Mouse (Mus musculus) small intestine, adult 10 weeks (tissue): ENCODE measurements around the gene Tmem50b. TPM values are rescaled to one million over a fixed set of nuclear protein-coding genes. Genes with fewer than 3 reads are reported as not detected.

Source experiments
- polyA plus RNA-seq: library from polyadenylated mRNA; stranded (reverse); fragments of 350-450 nt; fragmentation: Illumina TruSeq; extraction: RNeasy Lipid Tissue Mini Kit (QIAGEN cat#74804); gene quantifications from one replicate; pipeline ENCODE4 v1.2.3, GENCODE M21; 2014; ENCODE audit warnings: low replicate concordance

Gene Tmem50b
- polyA plus RNA-seq, result 83.0 TPM

DNA sequence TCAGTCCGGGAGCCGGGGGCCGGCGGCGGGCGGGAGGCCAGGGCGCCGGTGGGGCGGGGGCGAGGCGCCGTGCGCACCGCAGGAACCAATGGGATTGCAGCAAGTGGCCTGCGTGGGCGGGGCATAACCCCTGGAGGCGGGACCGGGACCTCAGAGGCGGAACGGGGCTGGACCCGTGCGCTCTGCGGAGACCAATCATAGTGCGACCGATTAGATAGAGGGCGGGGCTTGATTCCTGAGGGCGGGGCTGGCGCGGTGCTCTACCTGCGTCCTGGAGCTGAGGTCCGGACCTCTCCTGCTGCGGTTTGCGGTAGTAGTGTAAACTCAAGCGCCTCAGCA lies at the start of gene Tmem50b:
TSS of gene Tmem50b (minus strand) at position 129 of the 339 bp plus-strand sequence.

DNA sequence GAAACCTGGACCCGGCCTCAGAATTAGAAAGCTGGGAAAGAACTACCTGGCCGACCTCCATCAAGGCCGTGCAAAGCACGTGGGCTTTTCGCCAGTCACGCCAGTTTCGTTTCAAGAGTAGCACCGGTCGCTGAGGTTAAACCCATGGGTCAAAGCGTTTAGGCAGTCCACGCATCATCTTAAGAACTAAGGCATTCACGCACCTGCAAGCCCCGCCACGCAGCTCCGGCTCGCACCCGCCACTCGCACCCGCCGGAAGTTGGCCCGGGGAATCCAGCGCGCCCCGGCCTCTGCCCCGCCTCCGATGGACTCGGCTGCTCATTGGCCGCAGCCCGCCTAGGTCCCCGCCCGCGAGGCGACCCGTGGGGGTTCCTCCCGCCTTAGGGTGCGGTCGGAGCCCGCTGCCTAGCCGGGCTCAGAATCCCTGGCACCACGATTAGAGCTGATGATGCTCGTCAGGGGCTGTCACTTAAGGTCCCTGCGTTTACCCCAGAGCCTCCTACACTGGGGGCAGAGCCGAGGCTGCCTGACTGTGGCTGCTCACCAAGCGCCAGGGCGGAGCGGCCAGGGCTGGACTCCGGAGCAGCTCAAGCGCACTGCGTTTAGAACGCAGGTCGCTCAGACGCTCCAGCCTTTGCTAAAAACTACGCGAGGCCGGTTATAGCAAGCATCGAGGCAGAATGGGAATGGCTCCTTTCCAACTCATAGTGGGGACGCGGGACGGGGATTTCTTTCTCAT lies 49.2 kb upstream of the Tmem50b start, which contains the start of gene Gart:
TSS of gene Gart (minus strand) at position 272 of the 739 bp plus-strand sequence.

DNA sequence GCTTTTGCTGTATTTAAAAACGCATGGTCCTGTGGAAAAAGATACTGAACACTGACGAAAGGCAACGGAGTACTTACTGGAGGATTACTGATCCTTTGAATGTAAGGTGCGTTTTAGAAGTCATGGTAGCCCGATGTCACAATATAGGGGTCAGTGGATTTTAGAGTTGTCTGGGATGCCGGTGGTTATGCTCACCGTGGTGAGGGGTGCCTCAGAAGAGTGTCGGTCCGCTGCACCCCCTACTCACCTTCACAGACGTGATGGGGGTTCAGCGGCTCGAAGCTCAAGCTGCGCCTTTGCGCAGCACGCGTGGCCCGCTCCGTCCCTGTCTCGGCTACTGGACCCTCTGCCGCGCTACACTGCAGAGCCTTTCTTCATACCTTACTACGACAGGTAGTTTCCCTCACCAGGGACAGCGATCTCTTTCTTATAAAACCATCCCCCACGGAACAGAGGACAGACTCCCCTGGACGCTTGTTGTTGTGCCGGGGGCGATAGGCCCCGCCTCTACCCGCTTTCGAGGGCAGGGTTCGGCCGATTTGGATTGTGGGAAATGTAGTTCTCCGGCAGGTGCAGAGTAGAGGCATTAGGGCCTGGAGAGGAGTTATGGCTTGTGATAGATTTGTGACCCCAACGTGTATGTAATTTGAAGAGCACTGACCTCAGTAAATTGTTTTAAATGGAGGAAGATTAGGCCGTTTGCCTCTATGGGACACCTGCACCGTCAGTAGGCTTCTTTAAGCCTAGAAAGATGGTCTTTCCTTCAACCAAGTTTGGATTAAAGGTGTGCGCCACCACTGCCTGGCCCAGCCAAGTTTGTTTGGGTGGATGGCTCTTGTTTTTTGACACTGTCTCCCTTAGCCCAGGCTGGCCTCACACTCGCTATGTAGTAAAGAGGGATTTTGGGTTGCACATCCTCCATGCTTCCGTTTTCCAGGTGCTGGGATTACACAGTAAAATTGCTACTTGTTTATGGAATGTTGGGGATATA lies 21.2 kb upstream of the Tmem50b start, which contains the start of gene Dnajc28:
TSS of gene Dnajc28 (minus strand) at position 516 of the 991 bp plus-strand sequence.

DNA sequence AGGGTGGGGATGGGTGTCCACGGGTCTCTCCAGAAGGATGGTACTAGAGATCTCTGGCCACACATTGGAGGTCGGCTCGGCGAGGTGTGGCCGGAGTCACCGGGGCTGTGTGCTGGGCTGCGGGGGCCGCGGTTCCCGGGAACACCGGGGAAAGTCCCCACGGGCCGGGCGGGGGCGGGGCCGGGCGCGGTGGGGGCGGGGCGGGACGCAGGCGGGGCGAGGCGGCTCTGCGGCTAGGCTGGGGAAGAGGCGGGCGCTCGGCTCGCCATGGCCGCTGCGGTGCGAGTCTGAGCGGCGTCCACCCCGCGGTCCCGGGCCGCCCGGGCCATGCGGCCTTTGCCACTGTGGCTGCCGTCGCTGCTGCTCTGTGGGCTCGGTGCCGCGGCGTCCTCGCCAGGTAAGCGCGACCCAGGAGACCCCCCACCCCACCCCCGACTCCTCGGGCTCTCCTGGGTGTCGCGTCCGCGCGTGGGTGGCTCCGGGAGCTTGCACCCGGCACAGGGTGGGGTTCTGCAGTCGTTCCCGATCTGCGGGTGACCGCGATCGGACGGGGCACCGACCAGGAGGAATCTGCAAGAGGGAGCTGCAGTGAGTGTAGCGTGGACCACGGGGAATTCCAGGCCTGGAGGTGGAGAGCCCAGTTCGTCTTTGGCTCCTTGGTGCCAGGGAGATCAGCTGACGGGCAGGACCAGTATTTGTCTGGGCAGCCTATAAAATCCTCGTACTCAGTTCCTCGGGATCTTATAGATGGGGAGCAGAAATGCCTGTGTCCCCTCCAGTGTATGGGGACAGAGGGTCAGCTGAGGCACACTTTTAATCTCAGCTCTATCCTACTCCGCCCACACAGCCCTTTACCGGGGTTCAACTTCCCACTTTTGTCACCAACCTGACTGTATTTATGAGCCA lies 50.5 kb downstream of the Tmem50b start, which contains the start of gene Ifngr2:
TSS of gene Ifngr2 (plus strand) at position 237 of the 906 bp plus-strand sequence.

Other genes starting within 250 kb of the Tmem50b start
- 83.9 TPM for gene Ifnar2, start 225.0 kb downstream of the Tmem50b start, polyA plus RNA-seq
- gene Gm21970, start 206.1 kb downstream of the Tmem50b start, polyA plus RNA-seq, result not detected
- 95.2 TPM for gene Il10rb, start 191.6 kb downstream of the Tmem50b start, polyA plus RNA-seq
- gene Ifnar1, start 112.6 kb downstream of the Tmem50b start, polyA plus RNA-seq, result 71.9 TPM
- gene Ifngr2, start 50.7 kb downstream of the Tmem50b start, polyA plus RNA-seq, result 69.8 TPM
- gene Dnajc28, start 21.2 kb upstream of the Tmem50b start, polyA plus RNA-seq, result 10.2 TPM
- 6.5 TPM for gene Gart, start 49.2 kb upstream of the Tmem50b start, polyA plus RNA-seq
- gene Son, start 49.7 kb upstream of the Tmem50b start, polyA plus RNA-seq, result 537 TPM
- gene Donson, start 91.0 kb upstream of the Tmem50b start, polyA plus RNA-seq, result 18.8 TPM
- gene Cryzl1, start 131.2 kb upstream of the Tmem50b start, polyA plus RNA-seq, result 102 TPM
- gene Itsn1, start 131.5 kb upstream of the Tmem50b start, polyA plus RNA-seq, result 8.2 TPM